Mouse (Mus musculus): ENCODE measurements at regions not wholly inside any gene's neighbourhood (a gene's known extent, or its start where the extent isn't known, plus 50 kb on each side); places are given as distances from the start of the nearest gene placed in this dataset.

DNA sequence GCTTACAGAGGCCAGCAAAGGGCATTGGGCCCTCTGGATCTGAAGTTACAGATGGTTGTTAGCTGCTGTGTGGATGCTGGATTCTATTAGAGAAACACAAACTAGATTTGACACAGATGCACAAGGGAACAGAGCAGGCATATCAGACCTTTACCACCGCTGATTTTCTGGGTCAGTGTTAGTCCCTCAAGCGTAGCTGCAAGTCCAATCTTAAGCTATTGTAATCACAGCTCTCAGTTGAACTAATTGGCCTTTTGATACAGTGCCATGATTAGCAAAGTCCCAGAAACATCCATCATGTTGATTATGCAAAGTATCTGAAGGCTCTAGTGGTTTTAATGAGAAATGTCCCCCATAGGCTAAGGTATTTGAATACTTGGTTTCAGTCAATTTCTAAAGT is 54.2 kb upstream of the Plppr5 start:
- Histone ChIP-seq H3K36me3 (replicated peaks) (no peaks in the 10 kb centered on the region), H3K4me1 (peaks cover 8% of the 10 kb centered on the region; the same call in 1 of the 2 replicates), H3K4me3 (no peak overlapping the region), H3K9me3 (no peaks in the 10 kb centered on the region), H3K27me3 (ENCODE audit: poor library complexity, severe bottlenecking) (no peaks in the 10 kb centered on the region), H3K27ac (no peak overlapping the region)
- 52% methylated on average over 2 of the region's 2 CpGs for WGBS
- DNase-seq (ENCODE audit: extremely low spot score, low spot score) = no peak

DNA sequence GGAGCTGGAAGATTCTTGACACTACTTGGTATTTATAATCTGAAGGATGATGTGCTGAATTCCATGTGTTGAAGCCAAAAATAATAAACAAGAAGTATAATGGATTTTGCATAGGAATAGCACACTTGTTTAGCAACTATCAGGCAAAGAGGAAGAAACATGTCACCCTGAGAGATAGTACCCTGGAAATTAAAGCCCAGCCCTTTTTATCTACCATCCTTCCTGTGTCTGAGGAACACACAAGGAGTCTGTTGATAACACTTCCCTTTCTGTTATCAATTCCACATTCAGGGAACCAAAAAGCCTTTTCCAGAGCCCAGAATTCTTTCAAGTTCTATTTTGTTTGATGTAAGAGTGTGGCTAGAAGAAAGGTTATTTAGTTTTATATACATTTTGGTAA is 66.5 kb upstream of the Plppr5 start:
- Histone ChIP-seq H3K27ac (no peak overlapping the region), H3K4me1 (no peaks in the 10 kb centered on the region), H3K36me3 (replicated peaks) (no peaks in the 10 kb centered on the region), H3K27me3 (ENCODE audit: poor library complexity, severe bottlenecking) (no peaks in the 10 kb centered on the region), H3K4me3 (no peak overlapping the region), H3K9me3 (no peaks in the 10 kb centered on the region)
- no peak for DNase-seq (ENCODE audit: extremely low spot score, low spot score)

DNA sequence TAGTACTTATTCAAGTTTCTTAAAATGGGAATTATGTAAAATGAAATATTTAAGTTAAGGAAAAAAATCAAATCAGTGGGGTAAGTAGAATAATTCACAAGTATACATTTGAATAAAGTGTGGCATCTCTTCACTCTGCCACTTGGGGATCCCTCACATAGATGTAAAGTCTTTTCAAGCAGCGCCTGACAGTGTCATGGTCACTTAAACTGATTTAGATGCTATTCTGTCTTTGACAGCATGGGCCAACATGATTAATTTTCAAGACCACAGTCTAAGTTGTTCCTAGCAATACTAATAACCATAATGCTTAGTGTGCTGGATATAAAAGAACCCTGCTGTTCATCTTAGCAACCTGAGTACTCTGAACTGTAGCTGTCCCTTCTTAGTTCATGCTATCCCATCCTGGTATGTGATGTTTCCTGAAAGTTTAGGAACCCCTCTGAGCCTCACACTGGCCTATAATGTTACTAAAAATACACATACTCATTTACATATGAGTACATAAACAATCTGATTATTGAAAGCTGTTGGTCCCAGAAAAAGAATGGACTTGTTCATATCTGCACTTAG is 68.4 kb upstream of the Plppr5 start:
- DNase-seq (ENCODE audit: extremely low spot score, low spot score) = no peak
- Histone ChIP-seq H3K27ac (no peak overlapping the region), H3K27me3 (ENCODE audit: poor library complexity, severe bottlenecking) (no peaks in the 10 kb centered on the region), H3K36me3 (replicated peaks) (no peaks in the 10 kb centered on the region), H3K4me3 (no peak overlapping the region), H3K4me1 (no peaks in the 10 kb centered on the region; the same call in 1 of the 2 replicates), H3K9me3 (no peaks in the 10 kb centered on the region)
- 78% methylated on average over 1 of the region's 1 CpGs for WGBS

DNA sequence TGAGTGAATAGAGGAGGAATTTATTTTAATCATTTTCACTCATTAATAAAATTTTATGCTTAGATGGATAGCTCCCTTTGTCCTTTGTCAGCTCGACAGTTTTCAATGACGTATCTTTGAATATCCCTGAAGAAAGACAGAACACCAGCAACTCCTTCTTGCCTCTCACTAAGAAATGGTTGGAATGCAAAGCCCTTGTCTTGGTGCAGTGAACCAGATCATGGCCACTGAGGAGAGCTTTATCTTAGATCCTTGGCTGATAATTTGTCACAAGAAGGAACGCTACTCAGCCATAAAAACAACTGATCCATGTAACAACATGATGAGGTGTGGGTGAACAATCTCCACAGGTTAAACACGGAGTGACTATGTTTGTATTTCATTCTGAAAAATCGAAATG is 73.5 kb upstream of the Plppr5 start:
- H3K4me3 ChIP-seq = no peak overlapping the region
- DNase-seq (ENCODE audit: extremely low spot score, low spot score) = no peak
- no peak overlapping the region for H3K27ac ChIP-seq
- H3K36me3 ChIP-seq (replicated peaks) = no peaks in the 10 kb centered on the region
- H3K9me3 ChIP-seq = no peaks in the 10 kb centered on the region
- H3K27me3 ChIP-seq (ENCODE audit: poor library complexity, severe bottlenecking) = no peaks in the 10 kb centered on the region
- H3K4me1 ChIP-seq = no peaks in the 10 kb centered on the region; the same call in 1 of the 2 replicates
- 41% methylated on average over 5 of the region's 5 CpGs for WGBS

DNA sequence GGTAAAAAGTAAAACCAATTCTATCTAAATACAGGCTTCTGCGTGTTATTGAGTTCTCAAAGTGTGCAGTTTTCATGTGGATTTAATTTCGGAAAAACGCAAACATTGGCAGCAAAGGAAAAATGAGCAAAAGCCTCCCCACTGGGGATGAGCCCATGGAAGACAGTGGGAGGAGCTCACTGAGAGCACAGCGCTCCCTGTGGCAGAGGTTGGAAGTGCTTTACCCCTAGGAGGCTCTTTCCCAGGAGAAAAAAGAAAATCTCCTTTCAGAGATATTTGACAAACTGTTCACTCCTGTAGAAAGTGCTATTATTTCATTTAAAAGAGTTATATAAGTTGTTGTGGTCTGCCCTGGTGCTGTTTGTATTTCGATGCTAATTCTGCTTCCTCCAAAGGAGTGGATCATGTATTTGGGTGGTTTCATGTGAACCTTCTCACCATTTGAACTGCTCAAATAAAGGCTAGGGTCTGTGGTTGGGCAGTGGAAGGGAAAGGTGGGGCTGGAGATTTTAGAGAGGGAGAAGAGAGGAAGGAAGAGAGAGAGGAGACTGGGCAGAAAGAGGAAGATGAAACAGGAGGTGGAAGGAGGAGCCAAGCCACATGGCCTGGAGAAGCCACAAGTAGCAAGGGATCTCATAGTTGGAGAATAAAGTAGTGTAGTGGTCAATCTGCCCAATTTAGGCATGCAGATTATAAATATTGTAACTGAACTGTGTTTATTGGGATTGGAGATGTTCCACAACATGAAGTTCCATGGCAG is 76.3 kb upstream of the Plppr5 start:
- 87% methylated on average over 5 of the region's 5 CpGs for WGBS

DNA sequence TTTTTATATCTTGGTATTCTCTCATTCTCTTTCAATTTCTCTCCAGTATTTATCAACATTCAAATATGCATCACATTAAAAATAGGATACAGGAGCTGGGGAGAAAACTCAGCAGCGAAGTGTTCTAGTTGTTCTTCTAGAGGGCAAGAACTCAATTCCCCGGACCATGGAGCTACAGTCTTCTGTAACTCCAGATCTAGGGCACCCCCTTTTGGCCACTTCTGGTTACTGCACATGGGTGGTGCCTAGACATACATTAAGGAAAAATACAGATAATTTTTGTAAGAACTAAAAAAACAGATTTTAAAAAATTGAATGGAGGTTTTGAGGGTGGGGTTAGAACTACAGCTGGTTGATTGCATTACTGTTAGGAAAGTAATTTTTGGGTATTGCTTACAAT is 80.5 kb upstream of the Plppr5 start:
- WGBS = 73% methylated on average over 2 of the region's 2 CpGs
- Histone ChIP-seq H3K4me1 (no peaks in the 10 kb centered on the region), H3K4me3 (no peak overlapping the region), H3K27me3 (ENCODE audit: poor library complexity, severe bottlenecking) (no peaks in the 10 kb centered on the region), H3K9me3 (peaks cover 5% of the 10 kb centered on the region; the same call in 1 of the 2 replicates), H3K36me3 (replicated peaks) (no peaks in the 10 kb centered on the region), H3K27ac (no peak overlapping the region)
- peak; percentile 42 for DNase-seq (ENCODE audit: extremely low spot score, low spot score)

More for the DNA sequence above, 76.3 kb upstream of the Plppr5 start:
- H3K4me1 ChIP-seq = no peaks in the 10 kb centered on the region; the same call in 1 of the 2 replicates
- no peaks in the 10 kb centered on the region for H3K36me3 ChIP-seq (replicated peaks)
- H3K27me3 ChIP-seq (ENCODE audit: poor library complexity, severe bottlenecking) = no peaks in the 10 kb centered on the region
- no peak overlapping the region for H3K27ac ChIP-seq
- no peaks in the 10 kb centered on the region for H3K9me3 ChIP-seq
- no peak for DNase-seq (ENCODE audit: extremely low spot score, low spot score)
- H3K4me3 ChIP-seq = no peak overlapping the region

DNA sequence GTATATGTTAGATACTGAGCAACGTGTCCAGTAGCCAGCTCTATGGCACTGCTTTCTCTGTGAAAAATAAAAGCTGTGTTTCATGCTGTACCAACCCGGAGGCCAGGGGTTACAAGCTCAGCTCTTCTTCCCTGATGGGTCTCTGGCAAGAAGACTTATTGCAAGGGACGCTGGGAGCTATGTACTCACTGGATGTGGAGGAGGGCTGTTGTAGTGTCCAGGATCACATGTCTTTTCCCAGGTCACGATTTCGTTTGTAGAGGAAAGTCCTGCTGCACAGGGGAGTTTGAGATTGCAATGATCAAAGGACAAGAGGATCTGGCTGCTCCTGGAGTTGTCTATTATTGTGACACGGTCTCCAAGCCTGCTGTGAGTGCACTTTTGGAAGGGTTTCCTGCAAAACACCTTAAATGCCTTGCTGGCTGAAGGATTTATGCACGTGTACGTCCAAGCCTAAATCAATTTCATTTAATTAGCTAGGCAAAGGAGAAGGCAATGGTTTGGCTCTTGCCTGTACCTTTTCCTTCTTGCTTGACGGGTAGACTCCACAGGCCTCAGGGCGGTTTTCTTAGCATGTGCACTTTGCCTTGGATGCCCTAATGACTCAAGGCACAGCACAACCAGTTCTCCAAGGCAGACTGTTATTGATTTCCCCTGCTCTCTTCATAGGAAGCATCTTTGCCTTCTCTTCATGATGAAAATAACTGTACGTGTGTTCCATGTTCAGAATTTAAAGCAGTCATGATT is 87.2 kb upstream of the Plppr5 start:
- DNase-seq (ENCODE audit: extremely low spot score, low spot score) = no peak
- no peaks in the 10 kb centered on the region for H3K27me3 ChIP-seq (ENCODE audit: poor library complexity, severe bottlenecking)
- no peak overlapping the region for H3K4me3 ChIP-seq
- H3K4me1 ChIP-seq = no peaks in the 10 kb centered on the region
- no peak overlapping the region for H3K27ac ChIP-seq
- 86% methylated on average over 11 of the region's 11 CpGs for WGBS
- H3K9me3 ChIP-seq = peaks cover 5% of the 10 kb centered on the region; the same call in 1 of the 2 replicates
- H3K36me3 ChIP-seq (replicated peaks) = no peaks in the 10 kb centered on the region

DNA sequence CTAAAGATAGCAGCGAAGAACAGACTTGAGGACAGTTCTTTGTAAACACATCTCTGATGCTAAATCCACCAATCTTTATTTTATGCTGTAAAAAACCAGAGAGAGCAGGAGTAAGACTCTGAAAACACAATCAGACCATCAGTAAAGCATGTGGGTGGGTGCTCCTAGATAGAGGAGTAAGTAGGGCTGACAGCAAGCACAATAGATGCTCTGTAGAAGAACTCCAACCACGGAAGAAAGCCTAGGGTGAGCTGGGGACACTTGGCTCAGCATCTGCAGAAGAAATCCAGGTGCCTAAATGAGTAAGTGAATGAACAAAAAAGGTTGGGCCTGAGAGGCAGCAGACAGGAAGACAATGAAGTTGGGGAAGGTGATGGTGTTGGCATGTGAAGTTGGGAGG is 88.3 kb upstream of the Plppr5 start:
- Histone ChIP-seq H3K4me3 (no peak overlapping the region), H3K4me1 (no peaks in the 10 kb centered on the region), H3K27ac (no peak overlapping the region), H3K9me3 (peaks cover 5% of the 10 kb centered on the region; the same call in 1 of the 2 replicates), H3K27me3 (ENCODE audit: poor library complexity, severe bottlenecking) (no peaks in the 10 kb centered on the region), H3K36me3 (replicated peaks) (no peaks in the 10 kb centered on the region)
- WGBS = 81% methylated on average over 2 of the region's 2 CpGs
- DNase-seq (ENCODE audit: extremely low spot score, low spot score) = no peak

DNA sequence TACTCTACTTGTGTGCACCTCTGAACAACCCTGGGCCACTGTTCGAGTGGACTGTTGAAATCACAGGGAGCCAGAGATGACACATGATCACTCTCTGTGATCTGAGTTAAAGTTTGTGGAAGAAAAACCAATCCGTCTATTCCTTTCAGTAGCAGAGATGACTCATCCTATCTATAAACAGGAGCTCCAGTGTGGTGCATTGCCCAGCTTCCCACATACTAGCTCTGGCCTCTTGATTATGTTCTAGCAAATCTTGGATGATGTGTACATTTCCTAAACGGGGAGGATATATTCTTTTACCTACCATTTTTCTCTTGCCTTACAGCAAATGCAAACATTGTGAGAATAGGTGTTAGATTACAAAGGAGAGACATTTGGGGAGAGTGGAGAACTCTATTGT is 94.5 kb upstream of the Plppr5 start:
- H3K27ac ChIP-seq = no peak overlapping the region
- no peak for DNase-seq (ENCODE audit: extremely low spot score, low spot score)
- H3K4me3 ChIP-seq = no peak overlapping the region
- H3K27me3 ChIP-seq (ENCODE audit: poor library complexity, severe bottlenecking) = no peaks in the 10 kb centered on the region
- WGBS = 86% methylated on average over 3 of the region's 3 CpGs
- H3K9me3 ChIP-seq = no peaks in the 10 kb centered on the region
- H3K36me3 ChIP-seq (replicated peaks) = no peaks in the 10 kb centered on the region
- H3K4me1 ChIP-seq = no peaks in the 10 kb centered on the region

DNA sequence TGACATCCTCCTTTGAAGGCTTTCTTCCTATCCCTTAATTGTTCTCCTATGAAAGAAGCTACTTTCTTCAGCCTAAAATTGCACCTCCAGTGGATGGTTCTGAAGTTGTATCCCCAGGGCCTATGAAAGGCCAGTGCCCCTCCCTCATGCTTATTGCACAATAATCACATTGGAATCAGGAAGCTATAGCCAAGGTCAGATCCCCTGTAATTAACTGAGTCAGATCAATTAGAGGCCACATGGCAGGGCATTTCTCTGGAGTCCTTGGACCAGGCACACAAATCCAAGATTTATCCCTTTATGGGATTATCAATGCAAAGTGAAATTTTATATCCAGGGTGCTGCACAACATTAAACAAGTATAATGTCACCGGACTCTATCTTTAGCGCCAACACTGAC is 98.8 kb upstream of the Plppr4 start:
- Histone ChIP-seq H3K4me1 (peaks cover 8% of the 10 kb centered on the region), H3K27ac (no peak overlapping the region), H3K4me3 (no peak overlapping the region), H3K27me3 (ENCODE audit: poor library complexity, severe bottlenecking) (no peaks in the 10 kb centered on the region), H3K36me3 (replicated peaks) (no peaks in the 10 kb centered on the region), H3K9me3 (no peaks in the 10 kb centered on the region)
- WGBS = 89% methylated on average over 2 of the region's 2 CpGs
- no peak for DNase-seq (ENCODE audit: extremely low spot score, low spot score)

DNA sequence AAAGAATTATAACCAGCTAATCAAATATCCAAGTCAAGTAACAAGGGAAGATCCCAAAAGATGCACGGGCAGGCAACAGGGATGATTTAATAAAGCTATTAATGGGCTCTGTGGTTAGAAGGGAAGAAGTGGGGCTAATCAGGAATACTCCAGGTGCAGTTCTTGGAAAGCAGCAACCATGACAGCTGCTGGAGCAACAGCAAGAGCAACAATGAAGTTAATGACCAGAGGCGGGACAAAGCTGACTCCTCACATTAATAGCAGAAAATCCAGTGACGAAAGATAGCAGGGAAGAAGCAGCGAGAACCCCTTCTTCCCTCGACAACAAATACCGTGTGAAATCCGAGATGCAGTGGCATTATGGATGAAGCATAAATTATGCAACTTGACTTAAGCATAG is 89.9 kb upstream of the Plppr4 start:
- Histone ChIP-seq H3K36me3 (replicated peaks) (no peaks in the 10 kb centered on the region), H3K27me3 (ENCODE audit: poor library complexity, severe bottlenecking) (no peaks in the 10 kb centered on the region), H3K9me3 (no peaks in the 10 kb centered on the region), H3K4me3 (no peak overlapping the region), H3K4me1 (no peaks in the 10 kb centered on the region), H3K27ac (no peak overlapping the region)
- WGBS = 82% methylated on average over 7 of the region's 7 CpGs
- no peak for DNase-seq (ENCODE audit: extremely low spot score, low spot score)

DNA sequence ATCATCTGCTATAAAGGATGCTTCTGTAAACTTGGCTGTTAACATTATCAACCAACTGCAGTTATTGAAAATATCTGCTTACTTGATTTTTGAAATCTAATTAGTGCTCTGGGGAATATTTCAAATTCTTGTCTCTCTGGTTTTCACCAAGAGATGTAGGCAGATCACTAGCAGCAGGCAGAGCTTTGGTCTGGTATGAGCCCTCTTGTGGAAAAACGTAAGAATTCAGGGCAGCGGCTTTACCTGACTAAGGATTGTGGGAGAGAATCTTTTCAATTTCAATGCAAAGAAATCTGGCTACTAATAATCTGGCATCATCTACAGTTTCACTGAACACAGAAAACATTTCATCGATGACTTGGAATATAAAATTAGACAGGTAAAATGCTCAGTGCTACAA is 81.2 kb upstream of the Plppr4 start:
- H3K27me3 ChIP-seq (ENCODE audit: poor library complexity, severe bottlenecking) = no peaks in the 10 kb centered on the region
- 79% methylated on average over 3 of the region's 3 CpGs for whole genome bisulfite sequencing
- no peaks in the 10 kb centered on the region for H3K4me1 ChIP-seq
- no peak overlapping the region for H3K27ac ChIP-seq
- H3K4me3 ChIP-seq = no peak overlapping the region
- no peaks in the 10 kb centered on the region for H3K36me3 ChIP-seq (replicated peaks)
- no peak for DNase-seq (ENCODE audit: extremely low spot score, low spot score)
- H3K9me3 ChIP-seq = no peaks in the 10 kb centered on the region

DNA sequence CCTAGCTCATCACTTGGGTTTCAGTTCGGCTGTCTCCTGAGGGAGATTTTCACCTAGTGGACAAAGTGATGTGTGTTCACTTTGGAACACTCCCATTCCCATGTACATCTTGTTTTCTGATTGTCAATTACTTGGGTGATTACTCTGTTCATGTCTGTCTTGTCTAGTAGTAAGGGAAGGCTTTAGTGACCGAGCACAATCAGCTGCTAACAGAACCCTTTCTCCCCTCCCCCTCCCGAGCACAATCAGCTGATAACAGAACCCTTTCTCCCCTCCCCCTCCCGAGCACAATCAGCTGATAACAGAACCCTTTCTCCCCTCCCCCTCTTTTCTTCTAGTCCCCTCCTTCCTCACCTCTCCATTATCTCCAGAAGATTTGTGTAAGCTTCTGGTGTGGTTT is 79.6 kb upstream of the Plppr4 start:
- no peak for DNase-seq (ENCODE audit: extremely low spot score, low spot score)
- H3K4me1 ChIP-seq = no peaks in the 10 kb centered on the region
- 62% methylated on average over 4 of the region's 4 CpGs for WGBS

More for the DNA sequence above, 79.6 kb upstream of the Plppr4 start:
- no peaks in the 10 kb centered on the region for H3K27me3 ChIP-seq (ENCODE audit: poor library complexity, severe bottlenecking)
- H3K36me3 ChIP-seq (replicated peaks) = no peaks in the 10 kb centered on the region
- H3K27ac ChIP-seq = 0 out of 2 replicates have a peak overlapping the region, but pooled peaks have one; percentile 51
- H3K9me3 ChIP-seq = no peaks in the 10 kb centered on the region
- no peak overlapping the region for H3K4me3 ChIP-seq

Data from forebrain, embryonic 10.5 days (tissue).